Mouse (Mus musculus) Patski (cell line): Measurements from ENCODE around the gene Elavl1. TPM values are rescaled to one million over a fixed set of nuclear protein-coding genes. Genes with fewer than 3 reads are reported as not detected.
"Not testable (repeated sequence)": the region's sequence is repeated elsewhere in the genome, so short reads cannot be mapped to it uniquely, and the experiment has no call there.

Source experiments
- ATAC-seq: fragments of 100-300 bp; one replicate; pipeline ENCODE4 v1.8.0; 2021
- CTCF ChIA-PET: fragments of 350-600 bp; sonication (Branson Sonifier 250); formaldehyde crosslinking; loops from one replicate; lab custom pipeline; 2022; ENCODE audit warnings: inconsistent platforms; lab: Charles Lee
- POLR2A ChIA-PET: fragments of 350-600 bp; sonication (Branson Sonifier 250); formaldehyde crosslinking; loops from one replicate; lab custom pipeline; 2022; ENCODE audit warnings: antibody characterized with exemption, inconsistent platforms; lab: Charles Lee
- DNase-seq: peaks from one replicate; pipeline ENCODE4 v3.0.0-alpha.2; 2011; ENCODE audit warnings: low read depth, low spot score
- H3K27me3 ChIP-seq: fragments of 371-371 bp; one replicate; pipeline ENCODE4 v1.5.1; 2021
- CTCF ChIP-seq: fragments of 100-300 bp; IDR thresholded peaks from one replicate; pipeline ENCODE4 v1.5.1; 2021
- in situ Hi-C: fragments of 300-500 bp; cut with MboI; formaldehyde crosslinking; loops from 3 replicates; pipeline ENCODE4 v1.11.1; 2018; ENCODE audit warnings: low pct_unique_long_range_greater_than_20kb, mixed read lengths
- polyA plus RNA-seq: library from polyadenylated mRNA; unstranded; gene quantifications from one replicate; pipeline ENCODE4 v1.2.3, GENCODE M21; 2021

Elavl1 gene
- polyA plus RNA-seq, 1 experiment from 2014 or later, result 66.1 TPM

GRCm38 (mm10) chr8:4353741-4354140 is 28.5 kb upstream of the Elavl1 start:
- TF ChIP-seq CTCF, result no peak
- in situ Hi-C loops, result loop anchor here (5.0 to 25.0 kb wide), 2 partner anchors 49 to 641 kb away; partner anchors contain the start of gene Clec4g
- DNase-seq (no peak), ATAC-seq (no peak)
- ChIA-PET POLR2A (interaction anchor here (0.6 to 1.2 kb wide), 2 partner anchors 12 to 319 kb away, joined by 3 read pairs; no protein-coding TSS in a partner anchor), CTCF (interaction anchor here (1.4 kb wide), 1 partner anchor 10 kb away, joined by 3 read pairs; no protein-coding TSS in a partner anchor)
- no peaks in the 10 kb centered on the region for H3K27me3 ChIP-seq

DNA sequence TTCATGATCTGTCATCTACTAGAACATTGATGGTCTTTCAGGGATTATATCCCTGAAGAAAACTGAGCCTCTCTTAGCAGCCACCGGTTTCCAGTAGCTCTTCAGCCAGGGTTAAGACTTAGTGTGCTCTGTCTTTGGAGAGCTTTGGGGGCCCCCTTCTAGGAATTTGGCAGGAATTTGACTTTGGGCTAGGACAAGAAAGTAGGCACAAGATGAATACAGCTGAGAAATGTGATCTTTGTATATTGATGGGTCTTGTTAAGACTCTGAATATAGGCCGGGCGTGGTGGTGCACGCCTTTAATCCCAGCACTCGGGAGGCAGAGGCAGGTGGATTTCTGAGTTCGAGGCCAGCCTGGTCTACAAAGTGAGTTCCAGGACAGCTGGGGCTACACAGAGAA is 27.3 kb upstream of the Elavl1 start:
- POLR2A ChIA-PET, result interaction anchor here (1.2 kb wide), 1 partner anchor 11 kb away, joined by 3 read pairs; no protein-coding TSS in a partner anchor

DNA sequence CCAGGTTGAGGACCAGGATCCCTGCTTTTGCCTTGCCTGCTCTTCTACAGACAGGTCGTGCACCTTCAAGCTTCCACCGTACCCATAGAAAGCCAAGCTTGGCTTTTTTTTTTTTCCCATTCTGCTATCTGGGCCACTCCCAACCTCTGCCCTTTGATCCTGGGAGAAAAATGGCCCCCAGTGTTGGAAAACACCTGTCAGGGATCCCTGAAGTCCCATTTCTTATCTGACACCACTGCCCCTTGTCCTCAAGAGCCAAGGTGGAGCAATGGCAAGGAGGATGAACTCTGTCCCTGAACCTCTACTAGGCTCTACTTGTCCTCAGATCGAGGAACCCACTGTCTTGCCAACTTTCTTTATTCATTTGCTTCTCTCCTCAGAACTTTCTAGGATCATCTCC is 25.4 kb upstream of the Elavl1 start:
- no peak for ATAC-seq
- H3K27me3 ChIP-seq, result no peaks in the 10 kb centered on the region
- no peak for TF ChIP-seq CTCF
- CTCF ChIA-PET, result interaction anchor here (1.2 kb wide), 1 partner anchor 211 kb away, joined by 3 read pairs; no protein-coding TSS in a partner anchor
- POLR2A ChIA-PET, result interaction anchor here (0.7 to 0.8 kb wide), 2 partner anchors 15 to 77 kb away, joined by 3 read pairs; no protein-coding TSS in a partner anchor
- in situ Hi-C loops, result loop anchor here (5.0 to 25.0 kb wide), 2 partner anchors 52 to 638 kb away; partner anchors contain the start of gene Clec4g
- DNase-seq, result no peak

More for the DNA sequence above, 27.3 kb upstream of the Elavl1 start:
- not testable (repeated sequence) for H3K27me3 ChIP-seq, DNase-seq, ATAC-seq
- in situ Hi-C loops, result loop anchor here (5.0 to 25.0 kb wide), 2 partner anchors 50 to 640 kb away; partner anchors contain the start of gene Clec4g
- CTCF ChIA-PET, result interaction anchor here (0.7 kb wide), 1 partner anchor 18 kb away, joined by 3 read pairs; no protein-coding TSS in a partner anchor

DNA sequence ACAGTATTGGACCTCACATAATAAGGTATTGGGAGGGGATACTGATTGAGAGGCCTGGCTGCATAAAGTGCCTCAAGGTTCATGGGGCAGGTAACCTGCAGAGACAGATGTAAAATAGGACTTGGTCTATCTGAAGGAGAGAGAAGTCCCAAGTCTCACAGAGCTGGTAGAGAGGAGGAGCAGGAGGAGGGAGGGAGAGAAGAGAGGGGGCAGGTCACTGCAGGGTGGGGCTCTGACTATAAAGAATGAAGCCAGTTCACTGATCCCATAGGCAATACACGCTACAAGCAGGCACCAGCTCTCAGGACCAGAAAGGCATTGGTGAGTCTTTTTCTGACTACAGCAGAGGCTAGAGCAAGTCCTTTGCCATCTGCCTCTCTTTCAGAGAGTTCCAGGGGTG is 24.1 kb upstream of the Elavl1 start:
- POLR2A ChIA-PET, result no interaction called here
- no peaks in the 10 kb centered on the region for H3K27me3 ChIP-seq
- in situ Hi-C loops, result no loop called here
- TF ChIP-seq CTCF, result no peak
- DNase-seq (no peak), ATAC-seq (no peak)
- CTCF ChIA-PET, result interaction anchor here (0.6 to 0.9 kb wide), 2 partner anchors 45 to 165 kb away, joined by 3 read pairs; no protein-coding TSS in a partner anchor

DNA sequence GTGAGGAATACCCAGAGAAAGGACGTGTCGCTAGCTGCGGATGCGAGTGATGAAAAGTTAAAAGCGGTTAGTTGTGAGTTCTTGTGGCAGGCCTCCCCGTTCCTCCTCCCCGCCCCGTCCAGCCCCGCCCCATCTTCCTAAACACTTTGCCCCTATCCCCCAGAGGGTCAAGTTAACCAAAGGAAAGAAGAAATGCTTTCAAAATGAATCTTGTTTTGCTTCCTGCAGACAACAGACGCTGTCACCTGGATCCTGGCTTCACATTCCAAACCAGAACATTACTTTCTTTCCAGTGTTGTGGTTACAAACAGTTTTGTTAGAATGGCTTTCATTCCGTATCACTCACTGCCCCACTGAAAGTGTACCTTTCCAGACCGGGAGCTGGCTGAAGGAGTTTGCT is 23.1 kb upstream of the Elavl1 start:
- TF ChIP-seq CTCF, result no peak
- no peak for ATAC-seq
- ChIA-PET POLR2A (interaction anchor here (0.7 kb wide), 1 partner anchor 179 kb away, joined by 3 read pairs; no protein-coding TSS in a partner anchor), CTCF (no interaction called here)
- DNase-seq, result no peak
- H3K27me3 ChIP-seq, result no peaks in the 10 kb centered on the region
- in situ Hi-C loops, result no loop called here

DNA sequence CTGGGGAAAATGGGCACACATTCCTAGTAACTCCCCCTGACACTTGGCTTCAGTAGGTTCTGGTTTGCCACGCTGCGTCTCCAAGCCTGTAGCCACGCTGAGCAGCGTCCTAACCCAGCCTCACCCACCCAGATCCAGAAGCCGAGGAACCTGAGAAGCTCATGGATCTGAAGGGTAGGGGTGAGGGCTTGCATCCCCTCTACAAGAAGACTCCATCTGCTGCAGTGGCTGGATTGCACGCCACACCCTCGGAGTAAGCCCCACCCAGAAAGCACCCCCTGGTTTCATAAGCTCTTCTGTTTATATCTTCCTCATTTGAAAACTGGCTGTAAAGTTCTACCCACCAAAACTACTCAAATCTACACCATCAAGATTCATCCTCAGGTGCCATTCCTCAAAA is 22.4 kb upstream of the Elavl1 start:
- ATAC-seq, result no peak
- no peak for DNase-seq
- ChIA-PET POLR2A (no interaction called here), CTCF (no interaction called here)
- no peak for TF ChIP-seq CTCF
- no peaks in the 10 kb centered on the region for H3K27me3 ChIP-seq
- in situ Hi-C loops, result no loop called here

DNA sequence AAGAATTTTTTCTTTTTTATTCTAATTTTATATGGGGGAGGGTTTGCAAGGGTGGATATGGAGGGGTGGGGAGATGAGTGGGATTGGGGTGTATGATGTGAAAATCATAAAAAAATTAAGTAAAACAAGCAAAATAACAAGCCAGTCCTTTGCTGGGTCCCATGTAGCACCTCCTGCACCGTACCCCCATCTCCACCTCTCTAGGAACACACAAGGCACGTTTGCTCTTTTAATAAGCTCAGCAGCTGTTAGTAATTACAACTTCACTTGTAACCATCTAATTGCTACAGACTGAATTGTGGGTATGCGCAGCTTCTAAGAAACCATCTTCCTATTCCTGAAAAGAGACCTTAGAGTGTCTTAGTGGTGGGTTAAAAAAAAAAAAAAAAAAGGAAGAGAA is 15.0 kb upstream of the Elavl1 start:
- POLR2A ChIA-PET, result interaction anchor here (1.3 kb wide), 1 partner anchor 16 kb away, joined by 4 read pairs; no protein-coding TSS in a partner anchor
- in situ Hi-C loops, result no loop called here
- TF ChIP-seq CTCF, result no peak
- no peaks in the 10 kb centered on the region for H3K27me3 ChIP-seq
- no peak for ATAC-seq
- CTCF ChIA-PET, result interaction anchor here (1.2 to 1.5 kb wide), 2 partner anchors 10 to 13 kb away, joined by 3 to 8 read pairs; no protein-coding TSS in a partner anchor
- no peak for DNase-seq

GRCm38 (mm10) chr8:4335678-4336077 is 10.5 kb upstream of the Elavl1 start:
- TF ChIP-seq CTCF, result no peak
- POLR2A ChIA-PET, result interaction anchor here (1.1 kb wide), 1 partner anchor 15 kb away, joined by 3 read pairs; no protein-coding TSS in a partner anchor
- ATAC-seq (no peak), DNase-seq (no peak)
- CTCF ChIA-PET, result interaction anchor here (0.7 to 1.5 kb wide), 5 partner anchors 8 to 196 kb away, joined by 3 to 6 read pairs (median 4); no protein-coding TSS in a partner anchor
- in situ Hi-C loops, result no loop called here
- no peaks in the 10 kb centered on the region for H3K27me3 ChIP-seq

DNA sequence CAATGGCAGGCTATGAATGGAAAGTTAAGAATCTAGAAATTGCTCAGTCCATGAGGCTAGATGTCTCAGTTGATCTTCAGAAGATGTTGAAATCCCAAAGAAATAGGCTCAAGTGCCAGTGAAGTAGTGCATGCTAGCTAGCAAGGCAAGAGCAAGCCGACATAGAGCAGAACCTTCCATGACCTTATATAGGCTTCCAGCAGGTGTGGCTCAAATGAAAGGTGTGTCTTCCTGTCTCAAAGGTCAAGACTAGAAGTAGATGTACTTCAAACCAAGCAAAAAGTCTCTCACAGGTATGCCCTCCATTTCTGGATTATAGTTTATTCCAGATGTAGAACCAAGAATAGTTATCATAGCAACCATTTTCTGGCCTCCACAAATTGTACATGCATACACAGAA is 8.8 kb upstream of the Elavl1 start:
- ChIA-PET CTCF (no interaction called here), POLR2A (no interaction called here)
- no peak for TF ChIP-seq CTCF
- DNase-seq (no peak), ATAC-seq (no peak)
- H3K27me3 ChIP-seq, result no peaks in the 10 kb centered on the region
- in situ Hi-C loops, result no loop called here

DNA sequence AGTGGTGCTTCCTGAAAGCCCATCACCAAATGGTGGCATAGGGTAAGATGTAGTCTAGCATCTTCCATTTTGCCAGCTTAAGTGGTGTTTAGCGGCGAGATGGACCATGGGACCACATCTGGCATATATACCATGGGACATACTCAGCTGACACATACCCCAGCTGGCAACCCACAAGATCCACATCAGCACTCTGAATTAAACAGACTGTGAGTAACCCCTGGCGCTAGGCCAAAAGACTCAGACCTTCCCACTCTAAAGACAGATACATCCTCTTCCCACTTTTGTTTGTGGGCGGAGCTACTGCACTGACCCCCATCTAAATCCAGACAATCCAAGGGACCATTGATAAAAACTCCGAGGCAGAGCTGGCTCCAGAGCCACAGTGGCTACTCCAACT is 3.8 kb upstream of the Elavl1 start:
- DNase-seq (no peak), ATAC-seq (no peak)
- H3K27me3 ChIP-seq, result no peaks in the 10 kb centered on the region
- in situ Hi-C loops, result no loop called here
- ChIA-PET POLR2A (no interaction called here), CTCF (interaction anchor here (1.6 kb wide), 1 partner anchor 11 kb away, joined by 3 read pairs; no protein-coding TSS in a partner anchor)
- no peak for TF ChIP-seq CTCF

DNA sequence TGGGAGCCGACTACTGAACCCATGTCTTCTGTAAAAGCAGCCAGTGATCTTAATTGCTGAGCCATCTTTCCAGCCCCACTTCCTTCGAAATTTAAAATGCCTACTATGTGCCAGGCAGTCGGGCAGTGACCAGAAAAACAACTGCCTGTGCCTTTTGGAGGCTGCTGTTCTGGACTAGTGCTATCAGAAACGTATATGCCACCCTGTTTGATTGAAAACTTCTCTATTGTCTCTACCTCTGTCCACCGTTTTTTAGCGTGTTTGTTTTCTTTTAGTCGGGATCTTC is 481 bp upstream of the Elavl1 start:
- in situ Hi-C loops, result no loop called here
- no peaks in the 10 kb centered on the region for H3K27me3 ChIP-seq
- DNase-seq (no peak), ATAC-seq (no peak)
- CTCF ChIA-PET, result interaction anchor here (2.0 to 2.8 kb wide), 2 partner anchors 10 to 14 kb away, joined by 6 to 8 read pairs; no protein-coding TSS in a partner anchor
- no peak for TF ChIP-seq CTCF
- POLR2A ChIA-PET, result no interaction called here
